Mouse (Mus musculus): ENCODE data around the gene Hectd4.

DNA sequence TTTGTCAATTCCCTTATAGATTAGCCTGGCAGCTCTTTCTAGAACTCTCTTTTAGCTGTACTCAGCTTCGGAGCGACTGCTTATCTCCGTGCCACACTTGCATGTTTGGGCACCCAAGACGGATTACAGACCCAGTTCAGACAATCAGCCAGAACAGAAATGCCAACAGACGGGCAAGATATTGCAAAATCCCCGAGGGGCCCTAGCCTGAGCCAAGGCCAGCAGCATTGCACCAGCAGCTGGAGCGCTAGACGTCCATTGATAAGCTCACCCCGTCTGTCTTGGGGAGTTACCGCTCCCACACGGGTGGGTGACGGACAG is 3.9 kb upstream of the Hectd4 start:
- no peak for TF ChIP-seq POLR2A (IDR thresholded peaks at IDR 0.05; ENCODE audit: borderline replicate concordance, extremely low read depth, low read depth, low read length)
- TF ChIP-seq CTCF (IDR thresholded peaks at IDR 0.05; ENCODE audit: insufficient read depth, low read length), result no peak
